Mouse (Mus musculus): ENCODE data around the gene Klhdc10.

GRCm38 (mm10) chr6:30499049-30499448, 97.4 kb downstream of the Klhdc10 start:
- TF ChIP-seq POLR2A (IDR thresholded peaks at IDR 0.05; ENCODE audit: low read depth, low read length): no peak
- TF ChIP-seq CTCF (IDR thresholded peaks at IDR 0.05; ENCODE audit: extremely low read depth, insufficient read depth, insufficient read length, insufficient replicate concordance): no peak

Measured in spleen, adult 2 months (tissue).